Mouse (Mus musculus) midbrain, embryonic 13.5 days (tissue): ENCODE data around the gene Olfr1245. TPM values are rescaled to one million over a fixed set of nuclear protein-coding genes. Genes with fewer than 3 reads are reported as not detected.
"Not testable (repeated sequence)": the region's sequence is repeated elsewhere in the genome, so short reads cannot be mapped to it uniquely, and the experiment has no call there.

Source experiments
- ATAC-seq: fragments of 200-750 bp; cut with Nextera tagmentation; 2 replicates; pipeline ENCODE4 v1.8.0; 2017; ENCODE audit warnings: mild to moderate bottlenecking, moderate TSS enrichment, moderate library complexity
- H3K27ac ChIP-seq: fragments of 300-500 bp; sonication (generic); 2 replicates; pipeline ENCODE4 v1.5.1; 2015; ENCODE audit warnings: inconsistent platforms, mild to moderate bottlenecking, moderate library complexity
- H3K27me3 ChIP-seq: fragments of 300-500 bp; sonication (generic); 2 replicates; pipeline ENCODE4 v1.6.1; 2015; ENCODE audit warnings: mild to moderate bottlenecking, inconsistent platforms
- H3K36me3 ChIP-seq: fragments of 300-500 bp; sonication (generic); 2 replicates; pipeline ENCODE4 v1.6.1; 2015; ENCODE audit warnings: mild to moderate bottlenecking, inconsistent platforms
- H3K4me1 ChIP-seq: fragments of 300-500 bp; sonication (generic); replicated peaks from 2 replicates; pipeline ENCODE4 v1.6.1; 2015; ENCODE audit warnings: inconsistent platforms
- H3K4me2 ChIP-seq: fragments of 300-500 bp; sonication (generic); replicated peaks from 2 replicates; pipeline ENCODE4 v1.6.1; 2015; ENCODE audit warnings: moderate library complexity, mild to moderate bottlenecking, inconsistent platforms
- H3K4me3 ChIP-seq: fragments of 300-500 bp; sonication (generic); replicated peaks from 2 replicates; pipeline ENCODE4 v1.5.1; 2015; ENCODE audit warnings: mild to moderate bottlenecking, inconsistent platforms
- H3K9ac ChIP-seq: fragments of 300-500 bp; sonication (generic); replicated peaks from 2 replicates; pipeline ENCODE4 v1.6.1; 2015; ENCODE audit warnings: mild to moderate bottlenecking, inconsistent platforms
- H3K9me3 ChIP-seq: fragments of 300-500 bp; sonication (generic); 2 replicates; pipeline ENCODE4 v1.6.1; 2016; ENCODE audit warnings: mild to moderate bottlenecking, inconsistent platforms
- WGBS: fragments of 180-500 bp; shearing (Covaris S2); methylation state at CpG from one replicate; pipeline ENCODE4 v1.1.7; 2015; 5-methylcytosine and 5-hydroxymethylcytosine counted together
- polyA plus RNA-seq: library from polyadenylated mRNA; unstranded; fragments of >200 nt; fragmentation: Nextera tagmentation; extraction: Ambion mirVana; gene quantifications from 2 replicates; pipeline ENCODE4 v1.2.1, GENCODE M21; 2015

Olfr1245 gene
- polyA plus RNA-seq, result not detected in 2 replicates

DNA sequence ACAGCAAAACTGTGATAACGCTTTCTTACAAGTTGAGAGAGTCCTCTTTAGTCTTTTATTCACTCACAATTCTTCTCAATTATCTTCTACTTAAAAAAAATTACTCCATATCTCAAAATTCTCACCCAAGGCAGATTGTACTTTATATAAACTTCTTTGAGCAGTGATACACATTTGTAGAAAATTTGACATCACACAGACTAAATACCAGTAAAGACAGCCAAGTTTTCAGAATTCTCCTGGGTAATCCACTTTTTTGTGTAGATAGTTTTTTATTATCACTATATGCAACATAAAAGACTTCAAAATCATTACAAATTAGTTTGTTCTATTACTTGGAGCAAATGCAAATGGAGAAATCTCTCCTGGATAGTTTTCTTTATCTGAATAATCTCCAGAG, at the start of gene Olfr1245:
Gene Olfr1245 (minus strand): TSS at position 101 of the 400 bp plus-strand sequence.
- no peak within 1 kb of the TSS for H3K4me2 ChIP-seq
- H3K4me3 ChIP-seq, result no peak within 1 kb of the TSS
- H3K36me3 ChIP-seq, result no peaks in the 10 kb centered on the region
- no peak within 1 kb of the TSS for H3K9ac ChIP-seq
- H3K4me1 ChIP-seq, result no peaks in the 10 kb centered on the region
- WGBS, result 87% methylated on average over 1 of the region's 1 CpGs
- H3K27me3 ChIP-seq, result no peaks in the 10 kb centered on the region
- ATAC-seq, result no peak
- H3K27ac ChIP-seq, result no peak within 1 kb of the TSS
- H3K9me3 ChIP-seq, result no peaks in the 10 kb centered on the region

DNA sequence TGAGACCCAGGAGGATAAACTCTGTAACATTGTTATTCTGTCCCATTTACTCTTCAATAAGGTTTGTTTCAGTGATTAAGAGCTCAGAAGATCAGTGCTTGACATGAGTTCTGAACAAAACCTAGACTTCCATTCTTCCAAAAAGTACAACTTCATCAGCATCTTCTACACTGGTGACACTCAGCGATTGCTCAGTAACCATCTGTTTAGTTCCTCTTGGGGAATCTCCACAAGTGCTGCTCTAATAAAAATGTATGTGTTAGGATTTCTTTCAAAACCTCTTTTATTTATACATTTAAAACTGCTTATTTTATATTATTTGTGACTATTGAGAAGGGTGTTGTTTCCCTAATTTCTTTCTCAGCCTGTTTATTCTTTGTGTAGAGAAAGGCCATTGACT, 39.9 kb upstream of the Olfr1245 start, which contains the start of gene Olfr1248:
Gene Olfr1248 (minus strand): TSS at position 101 of the 400 bp plus-strand sequence.
- H3K9me3 ChIP-seq, ATAC-seq, H3K4me1 ChIP-seq, H3K27me3 ChIP-seq, H3K36me3 ChIP-seq, H3K27ac ChIP-seq, H3K9ac ChIP-seq, H3K4me2 ChIP-seq, H3K4me3 ChIP-seq: not testable (repeated sequence)
- 94% methylated on average over 1 of the region's 1 CpGs for WGBS

DNA sequence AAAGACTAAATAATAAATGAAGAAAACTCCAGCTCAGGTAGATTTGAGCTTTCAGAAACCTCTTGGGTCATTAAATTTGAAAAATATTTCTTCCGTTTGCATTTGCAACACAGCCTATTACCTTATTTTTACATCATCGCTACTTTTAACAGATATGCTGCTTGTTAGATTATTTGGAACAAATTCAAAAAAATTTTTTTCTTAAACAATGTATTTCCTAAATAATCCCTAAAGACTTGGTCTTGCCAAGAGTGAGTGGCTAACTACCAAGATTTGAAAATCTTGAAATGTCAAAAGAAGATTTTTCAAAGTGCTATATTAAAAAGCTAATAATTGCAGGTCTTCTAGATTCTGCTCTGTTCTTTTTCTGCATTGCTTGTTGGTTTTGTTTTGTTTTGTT, 35.8 kb upstream of the Olfr1245 start, which contains the start of gene Olfr1247:
Gene Olfr1247 (minus strand): TSS at position 101 of the 400 bp plus-strand sequence.
- ATAC-seq, result no peak
- H3K4me3 ChIP-seq, result no peak within 1 kb of the TSS
- H3K27me3 ChIP-seq, result no peaks in the 10 kb centered on the region
- H3K4me2 ChIP-seq, result no peak within 1 kb of the TSS
- H3K9ac ChIP-seq, result no peak within 1 kb of the TSS
- WGBS, result 92% methylated on average over 2 of the region's 2 CpGs
- H3K4me1 ChIP-seq, result no peaks in the 10 kb centered on the region
- H3K27ac ChIP-seq, result no peak within 1 kb of the TSS
- no peaks in the 10 kb centered on the region for H3K9me3 ChIP-seq
- H3K36me3 ChIP-seq, result no peaks in the 10 kb centered on the region

DNA sequence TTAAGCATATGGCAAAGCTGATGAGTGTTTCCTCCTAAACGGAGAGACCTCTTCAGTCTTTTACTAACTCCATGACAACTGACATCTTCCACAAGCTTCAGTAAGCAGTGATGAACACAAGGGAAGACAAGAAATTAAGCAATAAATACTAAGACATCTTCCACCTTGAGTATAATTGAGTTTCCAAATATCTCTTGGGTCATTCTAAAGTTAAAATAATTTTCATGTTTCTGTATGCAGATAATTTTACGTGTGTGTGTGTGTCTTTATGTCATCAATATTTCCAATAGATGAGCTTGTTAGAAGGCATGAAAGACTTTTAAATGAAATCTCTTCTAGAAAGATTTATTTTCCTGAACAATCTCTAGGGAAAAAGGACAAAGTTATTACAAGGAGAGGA, 14.8 kb upstream of the Olfr1245 start, which contains the start of gene Olfr1246:
Gene Olfr1246 (minus strand): TSS at position 101 of the 400 bp plus-strand sequence.
- ATAC-seq, result no peak
- no peaks in the 10 kb centered on the region for H3K4me1 ChIP-seq
- no peak within 1 kb of the TSS for H3K4me2 ChIP-seq
- no peak within 1 kb of the TSS for H3K9ac ChIP-seq
- H3K9me3 ChIP-seq, result no peaks in the 10 kb centered on the region
- no peaks in the 10 kb centered on the region for H3K36me3 ChIP-seq
- H3K27me3 ChIP-seq, result no peaks in the 10 kb centered on the region
- WGBS, result 83% methylated on average over 2 of the region's 2 CpGs
- no peak within 1 kb of the TSS for H3K4me3 ChIP-seq
- no peak within 1 kb of the TSS for H3K27ac ChIP-seq

DNA sequence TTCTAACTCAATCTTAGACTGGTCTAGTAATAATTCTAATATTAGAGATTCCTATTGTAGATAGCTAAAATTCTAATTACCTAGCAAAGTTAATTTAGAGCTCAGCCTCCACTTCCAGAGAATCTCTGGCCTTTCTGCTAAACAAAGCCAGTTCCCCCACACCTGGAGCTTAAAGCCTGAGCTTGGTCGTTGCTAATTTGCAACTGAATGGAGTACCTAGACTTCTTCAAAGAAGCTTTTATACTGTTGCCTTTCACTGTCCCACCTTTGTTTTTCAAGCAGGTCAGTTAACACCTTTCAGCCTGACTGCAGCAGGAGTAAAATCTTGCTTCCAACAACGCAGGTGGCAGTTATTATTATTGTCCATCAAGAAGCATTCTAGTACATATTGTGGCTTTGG, 15.5 kb downstream of the Olfr1245 start:
- not testable (repeated sequence) for H3K9me3 ChIP-seq, H3K4me2 ChIP-seq, H3K36me3 ChIP-seq, H3K4me1 ChIP-seq, ATAC-seq, H3K27me3 ChIP-seq, H3K9ac ChIP-seq, H3K27ac ChIP-seq, H3K4me3 ChIP-seq
- 58% methylated on average over 2 of the region's 2 CpGs for WGBS

DNA sequence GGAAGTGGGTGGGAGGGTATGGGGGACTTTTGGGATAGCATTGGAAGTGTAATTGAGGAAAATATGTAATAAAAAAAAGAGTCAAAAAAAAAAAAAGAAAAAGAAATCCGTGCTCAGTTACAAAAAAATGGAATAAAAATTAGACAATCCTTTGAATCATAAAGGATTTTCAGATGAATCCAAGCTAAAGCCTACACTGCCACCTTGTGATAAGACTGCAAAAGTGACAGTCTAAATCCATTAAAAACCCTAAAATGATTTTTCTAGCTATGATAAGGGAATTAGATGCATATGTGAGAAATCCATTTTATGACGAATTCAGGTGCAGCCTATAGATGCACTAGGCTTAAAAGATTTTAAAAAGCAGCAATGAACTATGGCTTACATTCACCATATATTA, 33.7 kb downstream of the Olfr1245 start:
- no peak overlapping the region for H3K4me3 ChIP-seq
- H3K9ac ChIP-seq, result no peak overlapping the region
- no peaks in the 10 kb centered on the region for H3K36me3 ChIP-seq
- no peak overlapping the region for H3K27ac ChIP-seq
- H3K4me1 ChIP-seq, result no peaks in the 10 kb centered on the region
- no peaks in the 10 kb centered on the region for H3K9me3 ChIP-seq
- H3K27me3 ChIP-seq, result no peaks in the 10 kb centered on the region
- no peak for ATAC-seq
- 60% methylated on average over 2 of the region's 2 CpGs for WGBS
- H3K4me2 ChIP-seq, result no peak overlapping the region

DNA sequence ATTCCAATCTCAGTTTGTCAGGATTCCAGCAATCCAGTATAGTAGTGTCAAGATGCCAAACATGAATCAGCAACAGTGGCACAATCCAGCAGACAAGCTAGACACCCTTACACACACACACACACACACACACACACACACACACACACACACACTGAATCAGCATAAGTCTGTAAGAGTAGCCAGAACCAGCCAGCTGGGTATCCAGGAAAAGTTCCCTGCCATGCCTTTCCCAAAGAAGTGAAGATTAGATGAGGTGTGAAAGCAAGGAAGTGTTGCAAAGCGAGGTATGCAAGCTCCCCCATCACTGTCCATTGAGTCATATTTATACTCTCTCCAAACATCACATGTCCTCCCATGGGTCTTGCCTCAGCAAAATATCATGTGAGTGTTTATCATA, 38.3 kb downstream of the Olfr1245 start:
- Histone ChIP-seq H3K27ac (no peak overlapping the region), H3K36me3 (no peaks in the 10 kb centered on the region), H3K4me2 (no peak overlapping the region), H3K27me3 (no peaks in the 10 kb centered on the region), H3K9ac (no peak overlapping the region), H3K4me3 (no peak overlapping the region), H3K9me3 (no peaks in the 10 kb centered on the region), H3K4me1 (no peaks in the 10 kb centered on the region)
- no peak for ATAC-seq
- 67% methylated on average over 1 of the region's 1 CpGs for WGBS

DNA sequence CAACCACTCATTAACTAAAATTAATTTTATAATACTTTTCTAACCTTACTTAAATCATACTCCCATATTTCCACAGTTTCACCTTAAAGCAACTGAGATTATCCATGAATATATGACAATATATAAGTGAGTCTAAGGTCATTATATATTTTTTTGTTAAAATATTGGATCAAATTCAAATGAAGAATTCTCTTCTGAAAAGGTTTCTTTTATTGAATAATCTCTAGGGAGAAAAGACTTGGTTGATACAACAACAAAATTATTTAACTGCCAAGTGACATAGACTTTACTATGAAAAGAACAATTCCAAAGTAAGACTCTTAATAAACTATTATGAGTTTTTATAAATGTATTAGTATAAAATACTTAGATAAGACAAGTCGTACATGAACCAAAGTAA, 46.9 kb downstream of the Olfr1245 start, which contains the start of gene Olfr1243:
Gene Olfr1243 (minus strand): TSS at position 101 of the 400 bp plus-strand sequence.
- no peak for ATAC-seq
- H3K36me3 ChIP-seq, result no peaks in the 10 kb centered on the region
- H3K4me2 ChIP-seq, result no peak within 1 kb of the TSS
- H3K27me3 ChIP-seq, result no peaks in the 10 kb centered on the region
- H3K4me1 ChIP-seq, result no peaks in the 10 kb centered on the region
- H3K9ac ChIP-seq, result no peak within 1 kb of the TSS
- H3K27ac ChIP-seq, result no peak within 1 kb of the TSS
- H3K4me3 ChIP-seq, result no peak within 1 kb of the TSS
- no peaks in the 10 kb centered on the region for H3K9me3 ChIP-seq
- WGBS, result 79% methylated on average over 1 of the region's 1 CpGs

Other genes starting within 250 kb of the Olfr1245 start
- not detected in 2 replicates for gene Olfr1232, start 248.8 kb downstream of the Olfr1245 start, polyA plus RNA-seq
- not detected in 2 replicates for gene Olfr1233, start 236.0 kb downstream of the Olfr1245 start, polyA plus RNA-seq
- not detected in 2 replicates for gene Olfr1234, start 213.6 kb downstream of the Olfr1245 start, polyA plus RNA-seq
- gene Olfr1238, start 168.8 kb downstream of the Olfr1245 start, polyA plus RNA-seq, result not detected in 2 replicates
- not detected in 2 replicates for gene Olfr1239, start 158.0 kb downstream of the Olfr1245 start, polyA plus RNA-seq
- gene Olfr1240, start 135.4 kb downstream of the Olfr1245 start, polyA plus RNA-seq, result not detected in 2 replicates
- gene Olfr1241, start 91.3 kb downstream of the Olfr1245 start, polyA plus RNA-seq, result not detected in 2 replicates
- not detected in 2 replicates for gene Olfr1242, start 80.1 kb downstream of the Olfr1245 start, polyA plus RNA-seq
- not detected in 2 replicates for gene Olfr1243, start 47.0 kb downstream of the Olfr1245 start, polyA plus RNA-seq
- gene Olfr1246, start 14.7 kb upstream of the Olfr1245 start, polyA plus RNA-seq, result not detected in 2 replicates
- gene Olfr1247, start 35.7 kb upstream of the Olfr1245 start, polyA plus RNA-seq, result not detected in 2 replicates
- not detected in 2 replicates for gene Olfr1248, start 39.8 kb upstream of the Olfr1245 start, polyA plus RNA-seq
- not detected in 2 replicates for gene Olfr1249, start 56.5 kb upstream of the Olfr1245 start, polyA plus RNA-seq
- gene Olfr1250, start 83.0 kb upstream of the Olfr1245 start, polyA plus RNA-seq, result not detected in 2 replicates
- gene Olfr1251, start 93.5 kb upstream of the Olfr1245 start, polyA plus RNA-seq, result not detected in 2 replicates
- not detected in 2 replicates for gene Olfr1252, start 146.6 kb upstream of the Olfr1245 start, polyA plus RNA-seq
- gene Olfr1253, start 178.6 kb upstream of the Olfr1245 start, polyA plus RNA-seq, result not detected in 2 replicates
- gene Olfr1254, start 215.2 kb upstream of the Olfr1245 start, polyA plus RNA-seq, result not detected in 2 replicates
- not detected in 2 replicates for gene Olfr1255, start 233.6 kb upstream of the Olfr1245 start, polyA plus RNA-seq